Mouse (Mus musculus): ENCODE data around the gene Tmem233.

GRCm38 (mm10) chr5:116082241-116082900 is 673 bp downstream of the Tmem233 start:
- TF ChIP-seq CTCF (IDR thresholded peaks at IDR 0.05; ENCODE audit: insufficient read depth, low read depth, low read length): no peak
- no peak for TF ChIP-seq POLR2A (IDR thresholded peaks at IDR 0.05; ENCODE audit: insufficient read depth, low read depth, low read length)

Measured in olfactory bulb, adult 2 months (tissue).